Mouse (Mus musculus) CD4-positive, CD25-positive, alpha-beta regulatory T cell (primary cell): ENCODE results near the gene Camta2. TPM values are rescaled to one million over a fixed set of nuclear protein-coding genes. Genes with fewer than 3 reads are reported as not detected.

Experiments used
- polyA plus RNA-seq: library from polyadenylated mRNA; unstranded; fragments of 100-300 nt; shearing (Covaris generic); gene quantifications from one replicate; pipeline ENCODE4 v1.2.1, GENCODE M21; 2017

The Camta2 gene
- 43.3 TPM for polyA plus RNA-seq

DNA sequence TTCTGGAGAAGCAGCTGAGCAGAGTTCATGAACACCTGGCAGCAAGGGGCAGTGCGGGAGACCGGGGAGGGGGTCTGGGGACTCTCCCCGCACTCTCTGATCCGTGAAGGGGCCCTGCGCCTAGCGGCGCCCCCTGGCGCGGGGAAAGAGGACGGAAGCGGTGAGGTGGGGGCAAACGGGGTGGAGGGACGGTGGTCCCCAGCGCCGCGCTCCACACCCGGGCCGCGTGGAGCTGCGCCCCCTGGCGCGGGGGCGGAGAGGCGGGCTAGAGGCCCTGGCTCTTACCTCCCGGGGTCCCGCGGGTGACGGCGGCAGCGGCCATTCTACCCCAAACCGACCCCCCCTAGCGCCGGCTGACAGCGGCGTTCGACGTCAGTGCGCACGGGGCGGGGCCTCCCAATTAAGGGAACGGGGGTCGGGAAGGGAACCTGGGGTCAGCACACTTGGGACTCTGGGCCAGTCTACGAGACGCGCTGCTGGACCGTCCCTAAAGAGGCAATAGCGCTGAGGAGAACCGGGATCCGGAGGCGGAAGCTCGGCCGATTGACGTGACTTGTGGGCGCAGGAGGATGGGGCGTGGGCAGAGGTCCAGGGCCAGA is at the start of gene Camta2:
Gene Camta2, minus strand, starts transcription at position 505 of the 599 bp plus-strand sequence.

GRCm38 (mm10) chr11:70699722-70700556 is 12.0 kb upstream of the Camta2 start, which contains the start of the genes Inca1 and Kif1c:
Inca1 (minus strand) TSS chr11:70700155.
Kif1c (plus strand) TSS chr11:70700548.

GRCm38 (mm10) chr11:70668771-70669505 is 19.0 kb downstream of the Camta2 start, which contains the start of gene Spag7:
Spag7 (minus strand) TSS chr11:70669416.

DNA sequence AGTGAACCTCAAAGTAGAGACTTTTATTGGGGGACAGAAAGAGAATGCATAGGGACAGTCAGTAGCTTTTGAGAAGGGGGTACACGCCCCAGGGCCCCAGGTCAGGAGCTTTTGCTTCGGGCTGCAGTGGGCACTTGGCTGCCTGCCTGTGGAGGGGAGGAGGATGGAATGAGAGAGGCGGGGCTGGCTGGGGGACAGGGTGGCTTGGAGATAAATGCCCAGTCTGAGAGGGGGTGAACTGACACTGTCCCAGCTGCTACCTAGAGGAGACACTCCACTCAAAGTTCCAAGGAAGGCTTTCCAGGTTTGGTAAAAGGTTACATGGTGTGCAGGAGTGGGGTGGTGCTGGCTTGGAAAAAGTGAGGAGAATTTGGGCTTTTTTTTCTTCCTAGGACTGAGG is 30.9 kb downstream of the Camta2 start, which contains the start of gene Eno3:
Gene Eno3, plus strand, starts transcription at position 239 of the 400 bp plus-strand sequence.

DNA sequence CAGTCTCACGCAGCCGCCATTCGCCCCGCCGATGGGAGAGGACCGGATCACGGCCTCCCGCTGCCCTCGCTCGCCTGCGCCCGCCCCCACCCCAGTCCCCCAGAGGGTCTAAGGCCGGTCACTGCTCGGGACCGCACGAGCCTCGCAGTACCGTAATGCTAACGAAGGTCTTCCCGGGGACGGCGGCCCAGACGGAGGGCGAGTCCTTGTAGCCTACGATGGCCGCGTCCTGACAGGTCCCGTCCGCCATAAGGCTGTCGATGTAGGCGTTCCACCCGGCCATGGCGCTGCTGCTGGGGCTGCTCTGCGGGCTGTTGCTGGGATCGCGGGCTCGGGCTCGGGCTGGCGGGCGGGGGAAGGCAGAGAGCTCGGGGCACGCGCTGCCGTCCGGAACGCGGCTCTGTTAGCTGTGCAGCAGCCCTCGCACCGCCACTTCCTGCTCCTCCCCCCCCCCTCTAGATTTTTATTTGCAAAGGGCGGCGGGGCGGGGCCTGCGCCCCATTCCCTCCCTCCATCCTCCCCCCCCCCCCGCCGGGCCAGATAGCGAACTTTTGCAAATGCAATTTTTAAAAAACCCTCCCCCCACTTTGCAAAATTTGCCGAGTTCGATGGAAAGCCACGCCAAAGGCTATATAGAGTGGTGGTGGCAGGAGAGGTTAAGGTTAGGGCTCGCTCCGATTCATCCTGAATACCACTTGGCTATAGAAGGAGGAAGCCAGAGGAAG is 33.5 kb downstream of the Camta2 start, which contains the start of gene Pfn1:
Gene Pfn1, minus strand, starts transcription at position 447 of the 725 bp plus-strand sequence.

DNA sequence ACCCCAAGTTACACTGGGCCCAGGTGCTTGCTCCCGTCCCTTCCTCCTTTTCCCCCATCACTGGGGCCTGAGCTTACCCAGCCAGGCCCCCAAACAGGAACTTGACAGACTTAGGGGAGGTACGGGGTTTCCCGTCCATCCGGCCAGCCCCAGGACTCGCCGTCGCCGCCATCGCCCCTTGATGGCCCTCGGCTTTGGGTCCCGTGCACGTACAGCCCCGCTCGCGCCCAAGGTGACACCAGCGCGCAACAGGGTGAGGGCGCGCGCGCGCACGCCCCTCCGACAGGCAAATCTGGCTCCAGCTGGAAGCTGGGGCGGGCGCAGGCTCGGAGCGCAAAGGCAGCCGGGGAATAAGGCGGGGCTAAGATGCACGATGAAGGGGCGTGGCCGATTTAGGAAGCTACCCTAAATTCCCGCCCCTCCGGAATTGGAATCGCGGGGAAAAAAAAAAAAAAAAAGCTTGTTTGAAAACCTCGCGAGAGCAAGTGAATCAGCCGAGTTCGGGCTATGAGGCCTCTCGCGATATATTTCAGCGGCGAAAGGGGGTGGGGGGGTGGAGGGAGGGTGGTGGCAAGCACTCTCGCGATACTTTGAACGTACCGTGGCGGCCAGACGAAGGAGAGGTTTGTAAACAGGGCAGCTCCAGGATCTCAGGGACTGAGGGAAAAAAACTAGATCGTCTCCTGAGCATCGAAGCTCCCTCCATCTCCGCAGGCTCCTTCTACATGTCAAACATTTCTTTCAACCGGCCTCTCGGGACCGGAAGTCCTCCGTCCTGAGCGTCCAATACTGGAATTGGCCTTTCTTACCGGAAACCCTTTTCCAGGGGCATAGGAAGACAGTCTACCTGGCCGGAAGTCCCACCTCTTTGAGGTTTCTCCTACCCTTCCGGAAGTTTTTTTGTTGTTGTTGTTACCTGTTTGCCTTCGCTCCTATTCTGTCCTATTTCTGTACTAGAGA is 40.9 kb downstream of the Camta2 start, which contains the start of the genes Rnf167 and Slc25a11:
Gene Rnf167, plus strand, starts transcription at position 545 of the 960 bp plus-strand sequence.
Gene Slc25a11, minus strand, starts transcription at position 789 of the 960 bp plus-strand sequence.

GRCm38 (mm10) chr11:70638714-70639278 is 49.1 kb downstream of the Camta2 start, which contains the start of gene Gp1ba:
Gp1ba (plus strand) TSS chr11:70639122.

Other genes starting within 250 kb of the Camta2 start
- 70.2 TPM for gene Med11, start 236.2 kb downstream of the Camta2 start, polyA plus RNA-seq
- 0.13 TPM for gene Zmynd15, start 228.7 kb downstream of the Camta2 start, polyA plus RNA-seq
- 1.1 TPM for gene Cxcl16, start 228.1 kb downstream of the Camta2 start, polyA plus RNA-seq
- gene Tm4sf5, start 182.9 kb downstream of the Camta2 start, polyA plus RNA-seq = 1.2 TPM
- gene Vmo1, start 173.5 kb downstream of the Camta2 start, polyA plus RNA-seq = not detected
- gene Gltpd2, start 168.9 kb downstream of the Camta2 start, polyA plus RNA-seq = not detected
- gene Psmb6, start 162.7 kb downstream of the Camta2 start, polyA plus RNA-seq = 353 TPM
- not detected for gene Gm40193, start 155.2 kb downstream of the Camta2 start, polyA plus RNA-seq
- 1.9 TPM for gene Pld2, start 148.0 kb downstream of the Camta2 start, polyA plus RNA-seq
- 17.5 TPM for gene Mink1, start 125.2 kb downstream of the Camta2 start, polyA plus RNA-seq
- 0.30 TPM for gene 4930544D05Rik, start 72.3 kb downstream of the Camta2 start, polyA plus RNA-seq
- gene Chrne, start 68.9 kb downstream of the Camta2 start, polyA plus RNA-seq = 1.1 TPM
- 0.08 TPM for gene Gp1ba, start 49.0 kb downstream of the Camta2 start, polyA plus RNA-seq
- 428 TPM for gene Rnf167, start 40.9 kb downstream of the Camta2 start, polyA plus RNA-seq
- 168 TPM for gene Slc25a11, start 40.6 kb downstream of the Camta2 start, polyA plus RNA-seq
- 5,457 TPM for gene Pfn1, start 33.5 kb downstream of the Camta2 start, polyA plus RNA-seq
- 36.6 TPM for gene Eno3, start 30.9 kb downstream of the Camta2 start, polyA plus RNA-seq
- gene Spag7, start 18.7 kb downstream of the Camta2 start, polyA plus RNA-seq = 81.0 TPM
- gene Inca1, start 12.1 kb upstream of the Camta2 start, polyA plus RNA-seq = 0.66 TPM
- 1.8 TPM for gene Kif1c, start 12.4 kb upstream of the Camta2 start, polyA plus RNA-seq
- gene Zfp3, start 76.1 kb upstream of the Camta2 start, polyA plus RNA-seq = 7.6 TPM
- gene Scimp, start 124.5 kb upstream of the Camta2 start, polyA plus RNA-seq = 0.38 TPM
- gene Rabep1, start 156.7 kb upstream of the Camta2 start, polyA plus RNA-seq = 46.9 TPM